Mouse (Mus musculus) heart, embryonic 10.5 days (tissue): ENCODE measurements around the gene Gpm6b. TPM values are rescaled to one million over a fixed set of nuclear protein-coding genes. Genes with fewer than 3 reads are reported as not detected.

ENCODE experiments used
- DNase-seq: peaks from one replicate; pipeline ENCODE4 v3.0.0-alpha.2; 2017; ENCODE audit warnings: low spot score
- H3K27ac ChIP-seq: fragments of 300-500 bp; sonication (generic); 2 replicates; pipeline ENCODE4 v1.5.1; 2016; ENCODE audit warnings: mild to moderate bottlenecking
- H3K27me3 ChIP-seq: fragments of 300-500 bp; sonication (generic); 2 replicates; pipeline ENCODE4 v1.6.1; 2016; ENCODE audit warnings: mild to moderate bottlenecking; ENCODE audit not compliant: poor library complexity, insufficient read depth, severe bottlenecking
- H3K36me3 ChIP-seq: fragments of 300-500 bp; sonication (generic); 2 replicates; pipeline ENCODE4 v1.6.1; 2016; ENCODE audit warnings: mild to moderate bottlenecking, moderate library complexity
- H3K4me1 ChIP-seq: fragments of 300-500 bp; sonication (generic); 2 replicates; pipeline ENCODE4 v1.6.1; 2016; ENCODE audit warnings: mild to moderate bottlenecking
- H3K4me3 ChIP-seq: fragments of 300-500 bp; sonication (generic); 2 replicates; pipeline ENCODE4 v1.5.1; 2016; ENCODE audit warnings: mild to moderate bottlenecking, moderate library complexity
- H3K9me3 ChIP-seq: fragments of 300-500 bp; sonication (generic); 2 replicates; pipeline ENCODE4 v1.6.1; 2016; ENCODE audit warnings: mild to moderate bottlenecking, moderate library complexity
- WGBS: fragments of 180-500 bp; shearing (Covaris S2); methylation state at CpG from one replicate; pipeline ENCODE4 v1.1.7; 2016; 5-methylcytosine and 5-hydroxymethylcytosine counted together
- polyA plus RNA-seq: library from polyadenylated mRNA; unstranded; fragments of >200 nt; fragmentation: Nextera tagmentation; extraction: Ambion mirVana; gene quantifications from 2 replicates; pipeline ENCODE4 v1.2.1, GENCODE M21; 2016

Gene Gpm6b
- polyA plus RNA-seq, 1 experiment from 2014 or later: 4.5 TPM

DNA sequence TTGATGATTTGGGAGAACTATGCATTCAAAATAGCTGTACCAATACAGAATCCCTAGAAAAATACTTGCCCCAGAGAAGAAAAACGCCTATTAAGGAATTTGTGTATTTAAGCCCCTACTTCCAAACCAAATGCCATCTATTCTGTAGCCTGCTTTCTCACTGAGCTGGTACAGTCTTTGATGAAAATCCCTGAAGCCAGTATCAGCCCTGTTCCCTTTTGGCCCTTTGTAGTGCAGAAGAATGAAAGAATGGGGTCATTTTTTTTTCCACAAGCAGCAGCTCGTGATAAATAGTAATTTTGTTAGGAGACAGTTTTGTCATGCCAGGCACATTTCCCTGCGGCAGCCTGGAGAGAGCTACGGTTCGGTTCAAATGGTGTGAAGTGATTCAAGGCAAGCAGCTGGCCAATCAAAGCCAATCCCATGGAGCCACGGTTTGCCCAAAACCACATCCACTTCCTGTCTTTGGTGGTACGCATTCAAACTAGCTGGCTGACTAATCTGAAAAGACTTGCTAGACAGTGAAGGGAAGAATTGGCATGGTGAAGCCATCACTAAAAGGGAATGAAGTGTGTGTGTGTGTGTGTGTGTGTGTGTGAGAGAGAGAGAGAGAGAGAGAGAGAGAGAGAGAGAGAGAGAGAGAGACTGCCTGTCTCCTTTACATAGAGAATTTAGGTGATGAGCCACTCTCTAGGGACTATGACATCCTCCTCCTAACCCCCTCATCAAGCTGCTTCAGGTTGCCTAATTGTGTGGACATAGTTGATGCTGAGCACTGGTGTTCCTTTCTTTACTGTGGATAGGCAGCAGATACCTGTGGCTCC, 78.1 kb downstream of the Gpm6b start:
- Histone ChIP-seq H3K36me3 (no peaks in the 10 kb centered on the region), H3K4me3 (no peak overlapping the region), H3K9me3 (no peaks in the 10 kb centered on the region), H3K27me3 (peaks cover 16% of the 10 kb centered on the region; the same call in 1 of the 2 replicates), H3K4me1 (no peaks in the 10 kb centered on the region), H3K27ac (no peak overlapping the region)
- WGBS: 58% methylated on average over 7 of the region's 7 CpGs
- no peak for DNase-seq

DNA sequence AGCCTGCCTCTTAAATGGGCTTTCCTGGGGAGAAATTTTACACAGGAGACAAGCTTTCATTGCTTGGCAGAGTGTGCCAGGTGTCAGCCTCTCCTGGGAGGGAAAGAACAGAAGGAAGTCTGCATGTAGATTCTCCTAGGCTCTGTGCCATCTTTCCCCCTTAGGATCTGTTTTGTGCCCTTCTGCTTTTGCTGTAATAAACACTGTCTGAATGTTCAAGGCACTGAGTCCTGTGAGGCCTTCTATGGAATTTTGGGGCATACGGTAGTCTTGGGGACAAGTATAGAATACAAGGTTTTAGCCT, 78.6 kb downstream of the Gpm6b start:
- Histone ChIP-seq H3K4me3 (no peak overlapping the region), H3K4me1 (no peaks in the 10 kb centered on the region), H3K9me3 (no peaks in the 10 kb centered on the region), H3K36me3 (no peaks in the 10 kb centered on the region), H3K27ac (no peak overlapping the region), H3K27me3 (peaks cover 16% of the 10 kb centered on the region; the same call in 1 of the 2 replicates)
- WGBS: 96% methylated on average over 1 of the region's 1 CpGs
- no peak for DNase-seq

DNA sequence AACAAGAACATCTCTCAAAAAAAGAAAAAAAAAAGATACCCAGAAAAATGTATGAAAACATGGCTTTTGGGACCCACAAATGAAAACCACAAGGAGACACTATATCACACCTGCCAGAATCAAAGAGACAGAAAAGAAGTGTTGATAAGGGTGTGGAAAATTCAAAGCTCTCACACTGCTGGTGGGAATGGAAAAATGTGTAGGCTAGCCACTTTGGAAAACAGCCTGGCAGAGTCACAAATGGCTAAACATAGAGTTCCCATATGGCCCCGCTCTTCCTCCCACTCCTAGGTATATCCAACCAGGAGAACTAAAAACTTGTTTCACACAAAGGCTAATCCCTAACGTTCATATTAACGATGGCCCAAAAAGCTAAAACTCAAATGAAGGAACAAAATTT, 84.5 kb downstream of the Gpm6b start:
- Histone ChIP-seq H3K36me3 (no peaks in the 10 kb centered on the region), H3K9me3 (no peaks in the 10 kb centered on the region), H3K4me1 (no peaks in the 10 kb centered on the region), H3K27me3 (peaks cover 9% of the 10 kb centered on the region; the same call in 1 of the 2 replicates), H3K4me3 (no peak overlapping the region), H3K27ac (no peak overlapping the region)
- WGBS: 87% methylated on average over 3 of the region's 3 CpGs
- DNase-seq: no peak

DNA sequence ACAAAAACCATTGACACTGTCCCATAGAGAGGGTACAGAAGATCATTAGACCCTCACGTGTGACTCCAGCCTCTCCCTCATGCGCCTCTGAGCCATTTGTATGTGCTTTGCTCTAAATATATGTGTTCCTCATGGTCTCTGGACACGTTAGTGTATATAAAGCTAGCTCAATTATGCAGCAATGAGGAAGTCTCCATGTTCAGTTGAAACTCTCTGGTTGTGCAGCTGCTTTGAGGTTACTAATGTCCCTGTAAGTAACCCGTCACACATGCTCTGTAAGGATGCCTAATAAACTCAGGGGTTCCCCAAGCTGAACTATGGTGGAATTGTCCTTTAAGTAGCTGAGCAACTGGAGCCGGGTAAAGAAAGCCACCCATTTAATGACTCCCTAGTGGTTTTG, 88.9 kb downstream of the Gpm6b start:
- no peak overlapping the region for H3K27ac ChIP-seq
- WGBS: 77% methylated on average over 5 of the region's 5 CpGs
- no peak for DNase-seq
- H3K4me1 ChIP-seq: 0 out of 2 replicates have a peak, but pooled peaks cover 4% of the 10 kb centered on the region
- H3K4me3 ChIP-seq: no peak overlapping the region
- H3K36me3 ChIP-seq: no peaks in the 10 kb centered on the region
- H3K9me3 ChIP-seq: no peaks in the 10 kb centered on the region
- H3K27me3 ChIP-seq: peaks cover 5% of the 10 kb centered on the region; the same call in 1 of the 2 replicates

DNA sequence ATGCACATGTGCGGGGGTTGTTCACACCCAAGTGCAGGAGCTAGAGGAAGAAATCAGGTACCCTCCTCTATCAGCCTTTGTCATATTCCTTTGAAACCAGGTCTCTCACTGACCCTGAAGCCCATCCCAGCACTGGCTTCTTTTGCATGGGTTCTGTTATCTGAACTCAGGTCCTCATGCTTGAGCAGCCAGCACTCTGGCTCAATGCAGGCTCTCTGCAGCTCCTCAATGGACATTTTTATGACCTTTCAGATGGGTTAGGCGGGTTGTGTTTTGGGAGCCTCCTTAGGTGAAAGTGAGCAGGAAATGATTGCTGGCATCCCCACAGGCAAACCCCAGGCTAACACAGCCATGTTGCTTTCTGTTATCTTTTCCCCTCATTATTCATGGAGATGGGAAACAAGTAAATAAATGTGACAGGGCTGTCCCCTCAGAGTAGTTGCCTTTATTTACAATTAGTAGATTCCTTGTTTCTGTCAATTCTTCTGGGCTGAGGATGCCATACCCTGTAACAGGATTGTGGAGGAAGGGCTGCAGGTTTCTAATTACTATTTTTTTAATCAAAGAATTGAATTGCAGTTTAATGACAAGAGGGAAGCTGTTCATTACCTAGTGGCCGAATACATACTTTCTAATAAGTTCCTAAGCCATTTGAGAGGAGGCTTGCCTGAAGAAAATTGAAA, 89.6 kb downstream of the Gpm6b start:
- no peaks in the 10 kb centered on the region for H3K9me3 ChIP-seq
- H3K36me3 ChIP-seq: no peaks in the 10 kb centered on the region
- no peak overlapping the region for H3K4me3 ChIP-seq
- H3K27me3 ChIP-seq: peaks cover 5% of the 10 kb centered on the region; the same call in 1 of the 2 replicates
- DNase-seq: no peak
- H3K27ac ChIP-seq: 0 out of 2 replicates have a peak overlapping the region, but pooled peaks have one; percentile 42
- WGBS: 59% methylated on average over 3 of the region's 3 CpGs
- H3K4me1 ChIP-seq: 0 out of 2 replicates have a peak, but pooled peaks cover 4% of the 10 kb centered on the region

DNA sequence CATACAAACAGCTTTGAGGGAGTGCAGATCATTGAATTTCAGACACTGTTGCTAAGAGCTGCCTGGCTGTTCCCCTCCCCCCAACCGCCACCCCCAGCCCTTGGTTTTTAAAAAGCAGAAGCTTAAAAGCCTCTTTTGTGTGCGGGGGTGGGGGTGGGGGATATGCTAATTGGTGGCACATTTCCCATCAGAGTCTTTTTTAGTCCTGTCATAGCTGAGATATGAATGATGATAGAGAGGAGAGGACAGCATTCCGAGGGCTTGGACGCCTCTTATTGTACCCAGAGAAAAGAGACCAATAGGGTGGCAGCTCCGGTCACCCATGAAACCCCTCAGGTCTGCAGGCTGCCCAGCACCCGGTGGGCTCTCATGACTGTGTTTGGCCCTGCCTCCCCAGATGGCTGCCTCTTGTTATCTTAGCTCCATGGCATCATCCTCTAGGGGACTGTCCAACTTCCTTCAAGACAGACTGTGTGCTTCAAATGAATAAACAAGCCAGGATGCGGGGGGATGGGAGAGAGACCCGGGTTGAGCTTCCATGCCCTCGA, 90.3 kb downstream of the Gpm6b start:
- peaks cover 5% of the 10 kb centered on the region; the same call in 1 of the 2 replicates for H3K27me3 ChIP-seq
- 25% methylated on average over 9 of the region's 9 CpGs for WGBS
- 0 out of 2 replicates have a peak overlapping the region, but pooled peaks have one; percentile 15 for H3K4me3 ChIP-seq
- DNase-seq: no peak
- H3K27ac ChIP-seq: 0 out of 2 replicates have a peak overlapping the region, but pooled peaks have one; percentile 42
- H3K4me1 ChIP-seq: 0 out of 2 replicates have a peak, but pooled peaks cover 4% of the 10 kb centered on the region
- H3K36me3 ChIP-seq: no peaks in the 10 kb centered on the region
- no peaks in the 10 kb centered on the region for H3K9me3 ChIP-seq

DNA sequence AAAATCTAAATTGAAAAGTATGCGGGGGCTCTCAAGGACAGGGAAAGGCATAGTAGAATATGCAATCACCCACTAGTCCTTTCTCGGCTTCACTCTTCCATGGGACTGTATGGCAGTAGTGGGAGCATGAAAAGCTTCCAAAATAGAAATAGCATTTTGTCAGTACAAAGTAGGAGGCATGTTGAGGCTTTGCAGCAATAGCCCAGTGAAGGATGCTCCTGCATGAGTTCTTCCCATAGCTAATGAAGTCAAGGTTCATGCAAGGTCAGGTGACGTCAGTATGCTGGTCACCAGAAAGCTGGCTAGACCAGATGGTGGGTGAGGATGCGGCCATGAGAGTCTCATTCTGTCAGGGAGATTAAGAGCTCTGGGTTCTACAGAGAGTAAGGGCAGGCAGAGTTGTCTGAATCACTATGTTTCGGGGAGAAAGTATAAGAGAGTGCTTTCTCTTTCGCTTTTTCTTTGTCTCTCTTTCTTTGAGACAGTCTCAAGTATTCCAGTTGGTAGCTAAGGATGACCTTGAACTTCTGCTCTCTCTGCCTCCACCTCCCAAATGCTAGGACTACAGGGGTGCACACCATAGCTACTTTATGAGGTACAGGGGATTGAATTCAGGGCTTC, 95.9 kb downstream of the Gpm6b start:
- H3K4me3 ChIP-seq: no peak overlapping the region
- WGBS: 82% methylated on average over 6 of the region's 6 CpGs
- H3K36me3 ChIP-seq: no peaks in the 10 kb centered on the region
- no peaks in the 10 kb centered on the region for H3K4me1 ChIP-seq
- peaks cover 12% of the 10 kb centered on the region; the same call in 1 of the 2 replicates for H3K27me3 ChIP-seq
- no peak for DNase-seq
- H3K9me3 ChIP-seq: no peaks in the 10 kb centered on the region
- no peak overlapping the region for H3K27ac ChIP-seq

DNA sequence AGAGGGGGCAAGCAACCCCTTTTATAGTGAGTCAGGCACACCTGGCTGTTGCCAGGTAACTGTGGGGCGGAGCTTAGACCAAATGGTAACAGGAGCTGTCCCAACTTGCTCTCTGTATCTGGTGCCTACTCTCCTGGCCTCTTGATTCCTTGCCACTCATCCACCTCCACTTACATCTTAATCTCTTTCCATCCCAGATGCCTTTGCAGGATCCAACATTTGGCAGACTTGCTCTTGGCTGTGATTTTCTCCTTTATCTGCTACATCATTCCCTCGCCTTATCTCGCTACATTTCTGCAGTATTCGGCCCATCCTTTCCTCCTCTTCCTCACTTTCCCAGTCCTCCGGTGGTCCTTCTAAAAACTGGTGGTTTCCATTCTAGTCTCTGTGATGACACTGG, 99.6 kb downstream of the Gpm6b start:
- H3K27ac ChIP-seq: no peak overlapping the region
- no peaks in the 10 kb centered on the region for H3K9me3 ChIP-seq
- no peak for DNase-seq
- H3K4me1 ChIP-seq: no peaks in the 10 kb centered on the region
- no peaks in the 10 kb centered on the region for H3K36me3 ChIP-seq
- H3K27me3 ChIP-seq: peaks cover 12% of the 10 kb centered on the region; the same call in 1 of the 2 replicates
- no peak overlapping the region for H3K4me3 ChIP-seq
- 80% methylated on average over 5 of the region's 5 CpGs for WGBS

DNA sequence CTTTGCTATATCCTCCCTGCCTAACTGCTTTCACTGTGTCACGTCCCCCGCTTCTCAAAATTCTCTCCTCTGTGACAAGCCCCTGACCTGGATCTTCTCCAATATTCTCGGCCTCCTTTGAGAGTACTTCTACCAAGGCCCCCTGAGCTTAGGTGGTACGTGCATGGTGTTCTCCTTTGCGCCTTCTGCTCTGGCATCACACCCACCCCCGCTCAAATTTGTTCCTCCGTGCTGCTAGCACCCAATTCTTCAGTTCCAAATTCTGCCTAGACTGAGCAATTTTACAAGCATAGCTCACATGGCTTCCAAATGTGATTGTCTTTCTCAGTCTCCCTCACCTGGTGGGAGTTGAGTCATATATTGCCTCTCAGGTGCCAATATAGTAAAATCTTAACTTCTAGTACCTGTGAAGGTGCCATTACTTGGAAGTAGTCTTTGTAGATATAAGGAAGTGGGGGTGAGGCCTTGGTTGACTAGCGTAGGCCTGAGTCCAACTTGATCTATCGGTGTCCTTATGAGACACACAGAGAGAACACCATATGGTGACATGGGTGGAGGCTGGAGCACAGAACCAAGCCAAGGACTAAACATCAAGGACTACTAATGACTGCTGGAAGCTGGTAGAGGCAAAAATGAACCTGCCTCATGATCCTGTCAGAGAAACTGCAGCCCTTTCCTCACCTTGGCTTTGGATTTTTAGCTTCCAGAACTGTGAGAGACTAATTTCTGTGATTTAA, 100.2 kb downstream of the Gpm6b start:
- Histone ChIP-seq H3K9me3 (no peaks in the 10 kb centered on the region), H3K27ac (no peak overlapping the region), H3K4me3 (no peak overlapping the region), H3K4me1 (no peaks in the 10 kb centered on the region), H3K27me3 (peaks cover 12% of the 10 kb centered on the region; the same call in 1 of the 2 replicates), H3K36me3 (no peaks in the 10 kb centered on the region)
- DNase-seq: no peak
- WGBS: 88% methylated on average over 9 of the region's 9 CpGs

DNA sequence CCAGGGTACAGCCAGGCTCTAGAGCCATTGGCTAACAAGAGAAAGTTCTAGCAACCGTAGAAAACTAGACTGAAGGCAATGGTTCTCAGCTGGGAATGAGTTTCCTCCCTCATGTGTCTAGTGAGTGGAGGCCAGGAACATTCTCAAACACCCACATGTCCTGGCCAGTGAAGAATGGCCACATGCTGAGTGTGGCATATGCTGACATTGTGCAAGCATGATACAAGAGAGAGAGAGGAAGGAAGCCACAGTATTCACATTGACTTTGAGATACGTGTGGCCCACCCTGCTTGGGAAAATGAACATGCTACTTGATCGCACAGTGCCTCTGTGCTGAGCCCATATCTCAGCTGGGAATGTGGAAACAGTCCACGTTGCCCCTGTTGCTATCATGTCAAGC, 101.2 kb downstream of the Gpm6b start:
- Histone ChIP-seq H3K9me3 (no peaks in the 10 kb centered on the region), H3K27me3 (peaks cover 4% of the 10 kb centered on the region; the same call in 1 of the 2 replicates), H3K4me1 (no peaks in the 10 kb centered on the region), H3K27ac (no peak overlapping the region), H3K36me3 (no peaks in the 10 kb centered on the region), H3K4me3 (no peak overlapping the region)
- WGBS: 86% methylated on average over 4 of the region's 4 CpGs
- no peak for DNase-seq

DNA sequence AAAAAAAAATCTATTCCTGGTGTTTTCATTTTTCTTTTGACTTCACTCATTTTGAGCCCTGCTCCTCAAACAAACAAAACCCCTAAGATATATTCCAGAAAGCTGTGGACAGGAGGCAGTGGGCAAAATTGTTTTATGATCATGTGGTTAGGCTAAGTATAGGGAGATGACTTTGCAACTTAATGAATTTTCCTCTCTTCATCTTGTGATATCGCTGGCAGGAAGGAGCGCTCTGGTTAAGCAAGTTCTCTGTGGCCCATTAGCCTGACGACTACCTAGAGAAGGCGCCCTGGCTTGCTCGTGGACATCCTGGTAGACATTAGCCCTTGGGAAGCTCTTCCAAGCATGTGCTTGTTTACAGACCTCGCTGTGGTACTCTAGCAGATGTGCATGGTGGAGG, 103.1 kb downstream of the Gpm6b start:
- no peak overlapping the region for H3K27ac ChIP-seq
- H3K9me3 ChIP-seq: no peaks in the 10 kb centered on the region
- H3K4me3 ChIP-seq: no peak overlapping the region
- H3K4me1 ChIP-seq: no peaks in the 10 kb centered on the region
- WGBS: 78% methylated on average over 6 of the region's 6 CpGs
- H3K36me3 ChIP-seq: no peaks in the 10 kb centered on the region
- no peaks in the 10 kb centered on the region for H3K27me3 ChIP-seq
- no peak for DNase-seq
